Mouse (Mus musculus) neural tube, embryonic 10.5 days (tissue): Measurements from ENCODE around the gene Grin2b.

ENCODE experiments used
- DNase-seq: peaks from one replicate; pipeline ENCODE4 v3.0.0-alpha.2; 2017; ENCODE audit warnings: low spot score; ENCODE audit errors: extremely low spot score

Gene Grin2b

DNA sequence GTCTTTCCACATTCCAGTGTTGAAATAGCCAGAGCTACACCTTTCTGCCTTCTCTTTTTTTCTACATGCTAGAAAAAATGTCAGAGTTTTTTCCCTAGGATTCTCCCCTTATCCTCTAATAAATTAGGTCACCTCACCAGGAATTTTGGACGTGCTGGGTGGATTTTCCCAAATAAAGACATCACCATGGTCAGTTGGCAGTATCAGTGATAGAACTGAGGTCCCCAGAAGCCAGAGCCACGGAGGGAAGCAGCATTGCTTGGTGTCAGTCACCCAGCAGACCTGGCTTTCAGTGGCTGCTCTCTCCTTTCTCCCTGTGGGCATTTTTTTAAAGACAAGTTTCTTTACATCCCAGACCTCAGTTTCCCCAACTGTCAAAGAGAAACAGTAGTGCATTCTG is 68.1 kb downstream of the Grin2b start:
- DNase-seq: no peak

DNA sequence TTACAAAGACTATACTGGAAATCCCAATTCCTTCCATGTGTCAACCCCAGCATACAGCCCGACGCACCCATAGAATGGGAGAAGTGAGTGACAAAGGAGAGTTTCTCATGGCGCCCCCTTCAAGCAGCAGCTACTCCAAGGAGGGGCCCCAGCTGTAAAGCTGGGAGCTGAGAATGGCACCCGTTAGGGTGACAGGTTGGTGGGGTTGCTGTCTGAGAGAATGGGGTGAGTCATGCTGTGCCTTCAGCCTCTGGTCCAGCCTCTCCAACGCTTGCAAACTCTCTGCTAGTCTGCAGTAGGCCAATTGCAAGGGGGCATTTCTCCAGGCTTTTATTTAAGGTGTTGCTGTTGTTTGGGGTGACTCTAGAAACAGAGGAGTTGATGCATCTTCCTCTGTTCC is 73.1 kb downstream of the Grin2b start:
- no peak for DNase-seq

GRCm38 (mm10) chr6:136096269-136096668 is 77.0 kb downstream of the Grin2b start:
- no peak for DNase-seq

GRCm38 (mm10) chr6:136079991-136080734 is 93.1 kb downstream of the Grin2b start:
- DNase-seq: no peak

DNA sequence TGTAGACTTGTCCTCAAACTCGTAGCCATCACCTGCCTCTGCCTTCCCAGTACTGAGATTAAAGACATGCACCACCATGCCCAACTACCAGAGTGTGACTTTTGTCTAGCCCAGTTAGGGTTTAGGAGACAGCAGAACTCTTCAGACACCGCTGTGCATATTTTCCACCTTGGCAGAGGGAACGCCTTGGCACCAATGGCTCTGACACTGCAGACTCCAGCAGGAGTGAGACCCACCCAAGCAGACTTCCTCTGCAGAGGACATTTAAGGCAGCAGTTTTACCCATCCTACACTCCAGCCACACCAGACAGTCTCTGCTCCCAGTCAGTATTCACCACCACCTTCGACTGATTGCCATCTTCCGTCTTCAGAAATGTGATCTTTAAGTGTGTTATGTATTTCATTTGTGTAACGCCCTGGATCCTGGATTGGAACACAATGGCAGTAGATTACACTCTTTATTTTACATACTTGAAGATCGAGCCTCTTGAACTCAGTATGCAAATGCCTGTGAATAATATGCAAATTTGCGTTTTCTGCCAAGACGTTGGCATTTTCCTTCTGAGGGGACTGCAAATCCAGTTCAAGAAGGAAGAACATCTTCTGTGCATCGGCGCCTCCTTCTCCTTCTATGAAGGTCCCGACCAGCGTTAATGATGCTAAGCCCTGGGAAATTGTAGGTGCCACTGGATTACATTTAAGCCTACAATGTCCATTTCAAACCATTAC is 100.8 kb downstream of the Grin2b start:
- DNase-seq: no peak

DNA sequence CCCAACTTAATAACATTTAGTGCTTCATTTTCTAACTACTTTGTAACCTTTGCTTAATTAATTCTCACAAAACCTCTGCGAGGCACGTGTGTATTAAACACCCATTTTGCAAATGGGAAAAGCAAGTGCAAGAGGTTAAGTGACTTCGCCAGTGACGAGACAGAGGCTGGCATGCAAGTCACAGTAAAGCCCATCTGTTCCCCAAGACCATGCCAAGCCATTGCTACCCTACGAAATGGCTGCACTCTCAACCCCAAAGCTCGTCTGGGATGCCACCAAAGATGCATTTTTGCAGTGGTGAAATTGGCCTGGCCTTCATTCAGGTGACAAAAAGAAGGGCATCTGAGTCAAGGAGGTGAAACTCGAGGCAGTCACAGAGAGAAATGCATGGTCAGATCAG is 103.2 kb downstream of the Grin2b start:
- DNase-seq: no peak

- DNase-seq: no peak
These were observed 120.0 kb downstream of the Grin2b start for GRCm38 (mm10) chr6:136053346-136053745.

GRCm38 (mm10) chr6:136050346-136050745 is 123.0 kb downstream of the Grin2b start:
- no peak for DNase-seq

GRCm38 (mm10) chr6:136048084-136048483 is 125.2 kb downstream of the Grin2b start:
- DNase-seq: no peak

GRCm38 (mm10) chr6:136046091-136046490 is 127.2 kb downstream of the Grin2b start:
- DNase-seq: no peak

- DNase-seq: no peak
These were observed 128.8 kb downstream of the Grin2b start for GRCm38 (mm10) chr6:136044461-136044860.

GRCm38 (mm10) chr6:136042375-136042774 is 130.9 kb downstream of the Grin2b start:
- no peak for DNase-seq

DNA sequence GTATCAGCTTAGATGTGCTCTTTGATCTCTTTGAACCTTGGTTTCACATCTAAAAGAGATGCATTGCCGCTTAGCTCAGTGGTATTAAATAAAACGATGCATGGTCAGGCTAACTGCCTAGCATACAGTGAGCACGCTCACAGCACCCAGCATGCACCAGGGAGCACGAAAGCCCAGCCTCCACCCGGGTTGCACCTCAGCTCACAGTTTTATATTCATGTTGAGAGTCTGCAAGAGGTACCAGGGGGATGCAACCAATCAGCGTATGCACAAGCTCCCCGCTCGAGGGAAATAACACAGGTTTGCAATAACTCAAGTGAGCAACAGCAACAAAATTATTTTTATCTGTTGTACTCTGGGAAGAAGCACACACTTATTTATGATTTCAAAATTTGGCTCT is 131.5 kb downstream of the Grin2b start:
- no peak for DNase-seq

- DNase-seq: no peak
These were observed 132.4 kb downstream of the Grin2b start for GRCm38 (mm10) chr6:136040931-136041330.

DNA sequence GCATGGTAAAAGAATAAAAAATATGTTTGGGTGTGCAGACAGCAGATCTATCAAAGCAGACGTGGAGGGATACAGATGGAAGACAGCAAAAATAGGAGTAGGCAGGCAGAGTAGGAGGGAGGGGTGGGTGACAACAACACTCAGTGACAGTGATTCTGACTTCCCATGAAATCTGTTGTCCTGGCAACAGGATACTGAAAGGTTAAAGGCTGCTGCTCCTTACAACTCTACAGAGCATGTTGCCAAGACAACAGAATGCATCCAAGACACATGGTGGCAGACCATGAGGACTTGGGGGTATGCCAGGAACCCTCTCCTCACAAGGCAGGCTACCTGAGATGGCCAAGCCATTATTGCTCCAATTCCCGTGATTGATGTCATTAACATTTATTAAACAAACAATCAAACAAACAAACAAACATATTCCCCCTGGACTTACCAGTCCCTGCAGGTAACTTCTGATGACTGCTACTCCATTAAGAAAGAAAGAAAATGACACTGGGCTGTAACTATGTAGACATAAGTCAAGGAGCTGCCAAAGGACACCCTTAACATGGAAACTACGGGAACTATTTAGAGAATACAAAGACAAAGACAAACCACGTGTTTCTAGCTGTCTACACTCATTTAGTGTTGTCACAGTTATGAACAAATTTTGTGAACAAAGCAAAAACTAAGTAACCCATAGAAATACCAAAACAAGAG is 143.9 kb downstream of the Grin2b start:
- DNase-seq: no peak

DNA sequence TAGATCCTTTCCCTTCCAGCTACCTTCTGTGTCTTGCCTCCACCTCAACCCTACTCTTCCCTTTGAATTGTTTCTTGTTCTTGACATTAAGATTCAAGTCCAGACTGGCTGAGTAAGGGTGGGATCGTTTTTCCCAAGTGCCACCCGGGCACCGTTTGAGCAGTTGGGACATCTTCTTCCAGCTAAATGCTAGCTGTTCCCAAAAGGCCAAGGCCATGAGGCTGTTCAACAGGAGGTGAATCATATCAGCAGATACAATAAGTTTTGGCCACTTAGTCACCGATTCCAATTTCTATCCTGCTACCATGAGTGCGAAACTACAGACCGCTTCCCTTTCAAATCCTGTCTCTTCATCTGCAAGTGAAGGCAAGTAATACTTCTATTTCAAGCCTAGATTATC is 146.4 kb downstream of the Grin2b start:
- no peak for DNase-seq

DNA sequence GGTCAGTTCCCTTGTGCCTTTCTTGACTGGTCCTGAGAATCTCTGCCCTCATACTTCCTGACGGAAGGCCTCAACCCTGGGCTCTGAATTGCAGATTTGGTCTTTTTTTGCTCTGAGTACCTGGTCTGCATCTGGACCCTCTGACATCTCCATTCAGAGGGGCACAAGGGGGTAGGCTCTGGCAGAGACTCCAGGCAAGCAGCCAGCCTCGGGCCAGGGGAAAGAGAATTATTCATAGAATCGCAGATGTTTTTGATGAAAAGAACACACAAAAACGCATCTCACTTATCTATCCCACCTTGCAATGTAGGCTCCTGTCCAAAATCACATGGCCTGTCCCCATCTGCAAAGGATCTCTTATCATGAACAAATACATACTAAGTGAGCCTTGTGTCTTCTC is 147.5 kb downstream of the Grin2b start:
- peak; percentile 4 for DNase-seq

DNA sequence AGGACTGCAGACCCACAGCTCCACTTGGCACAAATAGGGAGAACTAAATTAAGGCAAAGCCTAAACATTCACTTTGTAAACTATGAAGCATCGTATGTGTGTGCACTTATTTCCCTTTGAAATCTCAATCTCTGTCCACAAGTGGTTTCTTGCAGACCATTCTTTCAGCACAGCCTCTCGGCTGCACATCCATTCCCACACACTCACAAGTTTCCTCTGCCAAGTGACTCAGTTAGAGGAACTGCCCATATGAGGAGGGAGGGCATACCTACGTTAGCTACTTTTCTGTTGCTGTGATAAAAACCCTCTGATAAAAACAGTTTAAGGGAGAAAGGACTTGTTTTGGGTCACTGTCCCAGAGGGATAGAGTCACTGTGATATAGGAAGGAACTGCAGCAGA is 152.9 kb downstream of the Grin2b start:
- no peak for DNase-seq

GRCm38 (mm10) chr6:136018962-136019361 is 154.3 kb downstream of the Grin2b start:
- no peak for DNase-seq

- no peak for DNase-seq
These were observed 159.5 kb downstream of the Grin2b start for GRCm38 (mm10) chr6:136013556-136014380.

- DNase-seq: no peak
These were observed 161.8 kb downstream of the Grin2b start for GRCm38 (mm10) chr6:136011533-136011932.

DNA sequence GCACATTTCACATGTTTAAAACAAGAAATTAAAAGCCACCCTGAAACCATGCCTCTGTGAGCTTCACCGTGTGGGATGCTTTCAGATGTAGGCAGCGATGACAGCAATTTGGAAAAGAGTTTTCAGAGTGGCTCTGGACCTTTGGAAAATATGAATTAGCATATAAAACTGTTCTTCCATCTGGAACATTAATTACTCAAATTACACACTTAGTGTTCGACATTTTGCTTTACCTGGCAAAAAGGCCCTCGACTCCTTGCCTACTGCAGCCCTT is 162.3 kb downstream of the Grin2b start:
- DNase-seq: no peak
